Mouse (Mus musculus): ENCODE results near the gene Kif5c.
A peak's percentile ranks its signal among the peaks of the same experiment; 100 is the strongest.

DNA sequence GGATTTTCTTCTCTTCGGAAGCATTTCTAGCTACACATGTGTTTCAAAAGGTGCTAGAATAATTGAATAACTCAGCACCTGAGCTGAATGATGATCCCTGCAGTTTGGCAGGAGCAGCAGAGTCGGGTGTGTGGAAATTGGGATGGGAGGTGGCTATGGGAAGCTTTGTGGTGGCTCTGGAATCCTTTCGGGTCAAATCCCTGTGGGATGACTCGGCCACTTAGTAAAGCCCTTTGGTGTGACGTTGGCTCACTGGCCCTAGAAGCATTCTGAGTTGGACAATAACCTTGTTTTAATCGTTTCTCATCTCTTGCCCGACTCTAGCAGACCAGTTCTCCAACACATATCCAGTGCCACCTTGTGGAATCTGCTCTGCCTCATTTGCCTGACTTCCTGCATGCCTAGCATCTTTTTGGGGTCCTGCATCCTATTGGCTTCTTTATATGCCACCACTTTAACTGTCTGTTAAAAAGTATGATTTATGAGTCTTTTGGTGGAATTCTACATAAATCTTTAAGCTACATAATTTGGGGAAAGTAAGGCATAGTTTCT lies 93.3 kb downstream of the Kif5c start:
- peak; percentile 8 for TF ChIP-seq CTCF (IDR thresholded peaks at IDR 0.05; ENCODE audit: control insufficient read depth, insufficient read depth, insufficient read length)
- no peak for TF ChIP-seq MAX (IDR thresholded peaks at IDR 0.05)
- TF ChIP-seq CEBPB (IDR thresholded peaks at IDR 0.05; ENCODE audit: low read depth): no peak
- TF ChIP-seq USF1 (IDR thresholded peaks at IDR 0.05; ENCODE audit: low read depth): no peak
- no peak for TF ChIP-seq MYOG (IDR thresholded peaks at IDR 0.05; ENCODE audit: control insufficient read depth, extremely low read depth, insufficient read length)
- TF ChIP-seq MYOD1 (IDR thresholded peaks at IDR 0.05; ENCODE audit: control insufficient read depth, insufficient read length, low read depth): no peak

Data from C2C12 (cell line).